Mouse (Mus musculus): Measurements from ENCODE around the gene Myom3. TPM values are rescaled to one million over a fixed set of nuclear protein-coding genes. Genes with fewer than 3 reads are reported as not detected.

Myom3 gene
- not detected in 2 replicates for polyA plus RNA-seq (2012; ENCODE audit: low replicate concordance)

GRCm38 (mm10) chr4:135759356-135759976 is at the start of gene Myom3:
Gene Myom3, plus strand, starts transcription at chr4:135759715.

DNA sequence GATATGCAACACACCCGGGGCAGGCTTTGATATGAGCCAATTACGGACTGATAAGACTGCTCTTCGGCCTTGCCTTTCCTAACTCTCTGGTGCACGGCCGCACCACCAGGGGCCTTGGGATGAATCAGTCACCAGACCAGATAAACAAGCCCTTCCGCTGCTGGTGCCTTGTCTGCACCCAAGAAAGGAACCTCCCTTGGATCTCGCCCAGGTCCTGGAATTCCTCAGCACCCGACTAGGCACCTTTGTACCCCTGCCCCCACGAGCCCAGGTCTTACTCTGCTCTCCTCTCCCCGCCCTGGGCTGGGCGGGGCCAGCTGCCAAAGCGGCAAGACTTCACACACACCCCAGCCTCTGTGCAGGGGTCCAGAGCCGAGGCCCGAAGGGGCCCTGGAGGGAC is 31.7 kb upstream of the Myom3 start, which contains the start of gene Il22ra1:
Gene Il22ra1, plus strand, starts transcription at position 356 of the 400 bp plus-strand sequence.

DNA sequence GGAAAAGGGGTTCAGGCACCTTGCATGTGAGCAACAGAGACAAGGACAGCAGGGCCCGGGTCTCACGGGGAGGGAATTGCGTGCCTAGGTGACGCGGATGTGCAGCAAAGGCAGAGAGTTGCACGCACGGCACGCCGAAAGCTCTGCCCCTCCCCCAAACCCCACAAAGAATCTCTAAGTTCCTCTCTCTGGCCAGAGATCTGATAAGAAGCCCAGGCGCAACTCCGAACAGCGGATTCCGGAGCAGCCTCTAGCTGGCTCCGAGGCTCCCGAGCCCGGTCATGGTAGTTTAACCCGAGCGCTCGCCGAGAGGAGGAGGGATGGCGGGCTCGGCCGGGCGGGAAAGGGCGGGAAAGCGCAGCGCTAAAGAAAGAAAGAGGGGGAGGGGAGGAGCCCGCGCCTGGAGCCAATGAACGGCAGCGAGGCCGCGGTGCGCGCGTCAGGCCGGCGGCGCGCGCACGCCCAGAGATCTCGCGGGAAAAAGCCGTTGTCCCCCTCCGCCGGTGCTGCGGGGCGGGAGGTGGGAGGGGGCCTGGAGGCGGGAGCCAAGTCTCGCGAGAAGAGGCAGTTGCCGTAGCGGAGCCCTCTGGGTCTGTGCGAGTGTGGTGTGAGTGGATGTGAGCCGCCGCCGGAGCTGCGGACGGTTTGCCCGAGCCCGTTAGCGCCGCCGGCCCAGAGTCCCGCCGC is 96.2 kb downstream of the Myom3 start, which contains the start of gene Srsf10:
Gene Srsf10, plus strand, starts transcription at position 212 of the 687 bp plus-strand sequence.

Other genes starting within 250 kb of the Myom3 start
- not detected in 2 replicates for gene Grhl3, start 186.1 kb upstream of the Myom3 start, polyA plus RNA-seq (2012; ENCODE audit: low replicate concordance)
- 0.56 and 1.1 TPM in 2 replicates for gene Ifnlr1, start 73.4 kb upstream of the Myom3 start, polyA plus RNA-seq (2012; ENCODE audit: low replicate concordance)
- gene Il22ra1, start 31.5 kb upstream of the Myom3 start, polyA plus RNA-seq (2012; ENCODE audit: low replicate concordance) = 0.06 TPM in 1 of 2 replicates, not detected in the other
- gene Srsf10, start 96.0 kb downstream of the Myom3 start, polyA plus RNA-seq (2012; ENCODE audit: low replicate concordance) = 162 and 193 TPM in 2 replicates
- gene Pnrc2, start 114.1 kb downstream of the Myom3 start, polyA plus RNA-seq (2012; ENCODE audit: low replicate concordance) = 6.4 and 21.7 TPM in 2 replicates
- gene Cnr2, start 135.7 kb downstream of the Myom3 start, polyA plus RNA-seq (2012; ENCODE audit: low replicate concordance) = 12.5 and 40.8 TPM in 2 replicates
- 31.4 and 50.2 TPM in 2 replicates for gene Fuca1, start 161.0 kb downstream of the Myom3 start, polyA plus RNA-seq (2012; ENCODE audit: low replicate concordance)
- gene Hmgcl, start 186.7 kb downstream of the Myom3 start, polyA plus RNA-seq (2012; ENCODE audit: low replicate concordance) = 22.4 and 27.9 TPM in 2 replicates
- gene Gale, start 204.0 kb downstream of the Myom3 start, polyA plus RNA-seq (2012; ENCODE audit: low replicate concordance) = 12.5 and 25.6 TPM in 2 replicates
- gene Lypla2, start 212.9 kb downstream of the Myom3 start, polyA plus RNA-seq (2012; ENCODE audit: low replicate concordance) = 314 and 684 TPM in 2 replicates
- gene Pithd1, start 227.5 kb downstream of the Myom3 start, polyA plus RNA-seq (2012; ENCODE audit: low replicate concordance) = 20.7 and 43.3 TPM in 2 replicates

Measured in hematopoietic multipotent progenitor cell, adult 10-12 weeks (in vitro differentiated cells).